Mouse (Mus musculus): ENCODE measurements around the gene Atf6b.

The Atf6b gene

DNA sequence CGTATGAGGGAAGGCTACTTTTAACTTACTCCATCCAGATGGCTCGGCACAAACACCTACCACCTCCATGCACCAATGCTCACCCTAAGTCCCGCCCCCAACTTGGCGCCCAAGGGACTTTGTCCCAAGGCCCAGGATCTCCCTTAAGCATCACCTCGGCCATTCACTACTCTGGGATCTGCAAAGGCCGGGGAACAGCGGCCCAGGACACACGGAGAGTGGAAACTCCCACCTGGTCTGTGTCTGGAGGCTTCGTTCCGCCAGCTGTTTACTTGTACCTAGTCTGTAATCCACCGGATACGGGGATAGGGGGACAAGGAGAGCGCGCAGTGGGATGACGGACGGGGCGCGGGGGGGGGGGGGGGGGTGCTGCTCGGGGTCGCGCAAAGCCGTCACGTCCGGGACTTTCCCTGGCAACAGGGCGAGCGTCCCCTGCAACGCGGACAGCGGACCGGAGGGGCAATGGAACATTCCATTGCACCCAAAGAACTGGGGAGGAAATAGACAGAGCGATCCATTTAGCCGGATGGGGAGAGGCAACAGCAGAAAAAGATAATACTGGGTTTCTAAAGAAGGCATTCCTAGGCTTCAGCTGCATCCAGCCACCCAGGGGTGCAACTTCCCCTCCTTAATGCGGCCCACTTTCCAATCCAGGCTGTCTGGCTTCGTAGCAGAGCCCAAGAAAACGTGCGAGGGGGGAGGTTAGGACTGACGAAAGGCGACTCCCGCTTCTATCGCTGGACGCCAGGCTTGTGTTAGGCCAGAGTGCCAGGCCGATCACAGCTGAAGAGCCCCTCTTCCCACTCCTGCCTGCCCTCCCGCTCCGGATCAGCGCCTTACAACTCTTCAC is 19.6 kb upstream of the Atf6b start:
- peak; percentile 87 for DNase-seq (ENCODE audit: low spot score)

DNA sequence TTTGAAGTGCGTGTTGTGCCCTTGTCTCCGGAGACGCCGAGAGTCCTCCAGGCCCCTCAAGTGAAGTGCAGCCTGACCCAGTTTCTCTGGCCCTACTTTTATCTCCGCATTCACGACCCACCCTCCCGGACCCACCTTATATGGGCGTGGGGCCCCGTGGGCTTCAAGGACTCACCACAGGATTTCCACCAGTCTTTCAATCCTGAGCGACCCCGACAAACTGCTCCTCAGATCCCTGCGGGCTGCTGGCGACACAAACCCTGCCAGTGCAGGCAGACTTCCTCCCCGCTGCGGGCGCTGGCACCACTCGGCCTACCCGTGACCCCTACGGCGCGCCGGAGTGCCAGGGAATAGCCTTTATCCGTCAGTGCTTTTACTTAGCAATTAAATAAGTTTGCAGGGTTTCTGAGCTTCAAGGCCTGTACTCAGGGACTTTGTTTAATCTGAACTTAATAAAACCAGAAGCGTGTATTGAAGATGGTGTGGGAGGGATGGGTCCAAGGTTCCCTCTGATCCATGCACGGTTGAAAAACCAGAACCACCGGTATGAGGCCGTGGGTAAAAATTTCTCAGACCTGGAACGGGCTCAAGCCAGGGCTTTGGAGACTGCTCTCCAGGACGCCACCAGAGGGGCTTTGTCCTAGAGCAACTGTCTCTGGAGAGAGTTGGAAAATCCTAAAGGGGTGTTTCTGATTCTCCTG is 18.9 kb upstream of the Atf6b start, which contains the start of gene Ppt2:
TSS of gene Ppt2 (minus strand) at position 568 of the 701 bp plus-strand sequence.
- peak; percentile 64 for DNase-seq (ENCODE audit: low spot score)

DNA sequence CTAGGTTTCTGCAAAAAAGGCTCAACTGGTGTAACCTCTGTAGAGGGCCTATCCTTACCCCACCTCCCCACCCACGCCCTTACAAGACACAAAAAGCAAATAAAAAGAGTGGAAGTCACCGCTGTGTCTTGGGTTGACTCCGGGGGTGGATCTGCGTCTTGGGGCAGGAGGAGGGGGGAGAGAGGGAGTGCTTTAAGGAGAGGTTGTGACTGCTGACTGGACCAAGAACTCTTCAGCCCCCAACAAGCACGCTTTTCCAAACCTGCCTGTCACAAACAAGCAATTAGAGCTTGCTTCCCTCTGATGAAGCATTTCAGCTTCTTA is 18.3 kb upstream of the Atf6b start:
- DNase-seq (ENCODE audit: low spot score): no peak

DNA sequence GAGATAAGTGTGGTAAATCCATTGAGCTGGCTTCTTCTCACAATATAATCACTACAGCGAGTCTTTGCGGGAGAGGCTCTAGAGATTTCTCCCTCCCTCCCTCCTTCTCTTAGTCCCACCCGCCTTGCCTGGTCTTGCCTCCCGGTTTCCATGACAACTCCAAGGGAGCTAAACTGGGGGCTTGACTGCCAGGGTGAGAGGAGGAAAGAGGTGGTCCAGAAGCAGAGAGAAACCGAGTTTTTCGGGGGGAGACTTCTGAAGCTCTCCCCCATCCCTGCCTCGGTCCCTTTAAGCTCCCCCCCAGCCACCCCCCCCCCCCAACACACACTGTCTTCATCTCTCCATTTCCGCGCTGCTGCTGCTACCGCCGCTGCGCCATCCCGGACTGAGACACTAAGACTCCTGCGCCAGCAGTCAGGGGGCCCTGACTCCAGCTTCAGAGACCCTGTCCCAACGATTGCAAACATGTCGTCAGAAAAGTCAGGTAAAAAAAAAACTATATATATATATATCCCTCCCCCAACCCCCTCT is 17.7 kb upstream of the Atf6b start, which contains the start of gene Prrt1:
TSS of gene Prrt1 (plus strand) at position 313 of the 531 bp plus-strand sequence.
- DNase-seq (ENCODE audit: low spot score): peak; percentile 35

DNA sequence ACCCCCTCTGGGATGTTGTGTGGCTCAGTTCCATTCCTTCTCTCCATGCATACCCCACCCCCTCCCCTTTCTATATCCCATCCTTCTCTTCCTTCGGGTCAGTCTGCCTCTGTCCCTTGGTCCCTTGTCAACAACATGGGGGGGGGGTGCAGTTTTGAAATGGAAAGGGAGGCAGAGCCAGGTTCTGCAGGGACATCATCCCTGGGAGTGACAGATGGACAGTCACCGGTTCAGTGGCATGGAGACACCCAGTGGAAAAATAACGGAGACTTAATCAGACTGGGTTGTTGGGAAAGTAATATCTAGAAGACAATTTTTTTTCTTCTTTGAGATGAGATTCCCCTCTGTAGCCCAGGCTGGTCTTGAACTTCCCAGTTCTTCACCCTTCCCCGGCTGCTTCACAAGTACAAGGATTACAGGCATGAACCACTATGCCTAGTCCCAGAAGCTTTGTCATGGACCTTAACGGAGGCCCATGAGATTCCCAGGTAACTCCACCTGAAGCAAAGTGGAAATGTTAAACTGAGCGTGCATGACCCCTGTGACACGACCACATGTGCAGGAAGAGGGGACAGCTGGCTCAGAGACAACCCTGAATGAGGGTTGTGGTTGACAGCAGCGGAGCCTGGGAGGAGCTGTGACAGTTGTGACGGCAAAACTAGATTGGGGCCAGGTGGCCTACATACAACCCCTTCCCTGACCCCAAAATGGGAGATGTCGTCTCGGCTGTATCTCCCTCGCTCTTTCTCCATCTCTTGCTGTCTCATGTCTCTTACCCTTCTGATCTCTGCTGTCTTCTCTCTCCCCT is 16.9 kb upstream of the Atf6b start:
- no peak for DNase-seq (ENCODE audit: low spot score)

DNA sequence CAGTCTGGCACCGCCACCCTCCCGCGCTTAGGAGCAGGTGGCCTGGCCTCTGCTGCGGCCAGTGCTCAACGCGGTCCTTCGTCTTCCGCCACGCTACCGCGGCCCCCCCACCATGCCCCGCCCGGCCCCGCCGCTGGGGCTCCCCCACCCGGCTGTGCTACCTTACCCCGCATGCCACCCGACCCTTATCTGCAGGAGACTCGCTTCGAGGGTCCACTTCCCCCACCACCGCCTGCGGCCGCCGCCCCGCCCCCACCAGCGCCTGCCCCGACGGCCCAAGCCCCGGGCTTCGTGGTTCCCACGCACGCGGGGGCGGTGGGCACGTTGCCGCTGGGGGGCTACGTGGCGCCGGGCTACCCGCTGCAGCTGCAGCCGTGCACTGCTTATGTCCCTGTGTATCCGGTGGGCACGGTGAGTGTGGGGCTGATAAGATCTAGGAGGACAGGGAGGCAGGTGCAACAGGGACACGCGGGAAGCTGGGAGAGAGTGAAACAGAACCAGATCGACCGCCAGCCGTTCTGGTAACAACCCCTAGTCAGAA is 16.1 kb upstream of the Atf6b start:
- no peak for DNase-seq (ENCODE audit: low spot score)

DNA sequence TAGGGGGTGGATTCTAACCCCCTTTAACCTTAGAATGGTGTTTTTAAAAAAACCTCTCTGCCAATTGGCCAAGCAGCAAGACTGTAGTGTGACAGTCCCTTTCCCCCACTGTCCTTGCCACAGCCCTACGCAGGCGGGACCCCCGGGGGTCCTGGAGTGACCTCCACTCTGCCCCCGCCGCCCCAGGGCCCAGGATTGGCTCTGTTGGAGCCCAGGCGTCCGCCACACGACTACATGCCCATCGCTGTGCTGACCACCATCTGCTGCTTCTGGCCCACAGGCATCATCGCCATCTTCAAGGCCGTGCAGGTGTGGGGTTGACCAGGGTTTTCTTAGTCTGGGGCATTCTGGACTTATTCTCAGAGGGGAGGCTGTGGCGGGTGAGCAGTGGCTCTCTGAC is 15.3 kb upstream of the Atf6b start:
- no peak for DNase-seq (ENCODE audit: low spot score)

DNA sequence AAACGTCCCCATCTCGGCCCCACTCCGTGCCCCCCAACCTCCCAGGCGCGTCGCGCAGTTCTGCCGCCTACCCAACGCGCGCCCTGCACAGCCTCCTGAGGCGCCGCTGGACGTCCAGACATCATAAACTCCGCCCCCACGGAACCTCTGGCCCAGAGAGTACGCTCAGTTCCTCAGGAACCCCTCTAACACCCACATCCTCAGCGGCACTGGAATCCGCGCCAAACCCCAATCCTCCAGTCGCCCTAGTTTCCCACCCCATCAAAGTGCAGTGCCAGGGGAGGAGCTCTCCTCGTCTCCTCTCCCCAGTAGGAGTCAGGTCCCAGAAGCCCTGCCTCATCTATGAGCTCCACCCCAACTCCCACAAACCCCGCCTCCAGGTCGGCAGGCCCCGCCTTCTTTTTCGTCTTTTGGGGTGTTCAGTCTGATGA is 14.7 kb upstream of the Atf6b start:
- no peak for DNase-seq (ENCODE audit: low spot score)

DNA sequence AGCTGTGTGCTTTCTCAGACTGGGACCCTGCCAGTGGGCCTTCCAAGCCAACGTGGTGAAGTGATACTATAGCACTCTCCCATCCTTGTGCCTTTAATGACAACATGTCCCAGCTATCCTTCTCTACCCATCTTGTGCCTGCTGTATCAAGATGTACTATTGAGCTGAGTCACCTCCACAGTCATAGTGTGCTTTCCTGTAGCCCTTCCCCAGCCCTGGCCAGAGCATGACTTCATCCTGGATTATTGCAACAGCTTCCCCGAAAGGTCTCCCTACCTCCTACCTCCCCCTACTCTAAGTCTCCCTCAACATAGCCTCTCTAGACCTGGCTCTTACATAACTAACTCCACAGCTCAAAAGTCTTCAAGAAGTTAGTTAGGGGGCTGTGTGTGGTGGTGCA is 11.3 kb upstream of the Atf6b start:
- DNase-seq (ENCODE audit: low spot score): no peak

DNA sequence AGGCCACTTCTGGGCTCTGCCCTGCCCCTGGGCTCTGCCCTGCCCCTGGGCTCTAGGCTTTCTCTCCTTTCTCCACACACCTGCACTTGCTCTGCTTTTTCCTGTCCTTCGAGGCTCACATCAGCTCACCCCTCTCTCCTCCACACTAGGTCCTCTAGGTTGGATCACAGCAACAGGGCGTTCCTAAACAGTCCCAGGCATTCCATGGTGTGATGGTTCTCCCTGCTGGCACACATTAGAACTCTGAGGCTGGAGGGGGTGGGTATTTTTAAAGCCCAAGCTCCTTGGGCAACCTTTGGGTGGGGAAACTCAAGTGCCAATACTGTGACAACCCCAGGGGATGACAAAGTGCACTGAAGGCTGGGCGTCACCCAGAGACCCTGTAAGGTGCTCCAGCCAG is 9.5 kb upstream of the Atf6b start:
- no peak for DNase-seq (ENCODE audit: low spot score)

DNA sequence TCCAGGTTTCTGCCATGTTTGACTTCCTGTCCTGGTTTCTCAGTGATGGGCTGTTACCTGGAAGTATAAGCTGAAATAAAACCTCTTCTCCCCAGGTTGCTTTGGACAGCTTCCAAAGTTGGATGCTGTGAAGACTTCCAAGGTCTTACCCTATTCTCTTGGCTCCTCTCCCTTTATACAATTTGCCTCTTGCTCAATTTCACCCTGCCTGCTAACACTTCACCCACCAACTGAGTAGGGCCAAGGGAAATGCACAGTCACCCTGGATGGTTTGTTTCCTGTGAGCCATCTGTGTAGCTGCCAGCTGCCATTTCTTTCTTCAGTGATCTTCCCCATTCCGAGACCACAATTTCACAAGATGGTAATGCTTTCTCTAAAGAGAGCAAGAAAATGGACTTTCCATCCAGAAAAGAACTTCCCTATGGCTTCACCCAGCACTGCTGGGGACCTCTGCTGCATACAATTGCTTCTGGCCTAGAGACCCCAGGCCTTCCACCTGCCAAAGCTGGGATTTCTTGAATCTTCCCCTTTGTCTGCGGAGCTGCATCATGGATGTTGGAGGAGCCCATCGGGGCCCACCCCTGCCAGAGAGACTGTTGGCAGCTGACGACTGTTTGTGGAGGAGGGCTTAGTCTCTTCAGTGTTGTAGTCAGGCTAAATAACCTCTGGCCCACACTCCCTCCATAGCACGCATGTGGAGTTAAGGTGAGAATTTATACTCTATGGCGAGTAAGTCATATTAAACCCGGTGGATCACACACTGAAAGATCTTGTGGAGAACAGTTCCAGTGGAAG is 7.3 kb upstream of the Atf6b start:
- no peak for DNase-seq (ENCODE audit: low spot score)

DNA sequence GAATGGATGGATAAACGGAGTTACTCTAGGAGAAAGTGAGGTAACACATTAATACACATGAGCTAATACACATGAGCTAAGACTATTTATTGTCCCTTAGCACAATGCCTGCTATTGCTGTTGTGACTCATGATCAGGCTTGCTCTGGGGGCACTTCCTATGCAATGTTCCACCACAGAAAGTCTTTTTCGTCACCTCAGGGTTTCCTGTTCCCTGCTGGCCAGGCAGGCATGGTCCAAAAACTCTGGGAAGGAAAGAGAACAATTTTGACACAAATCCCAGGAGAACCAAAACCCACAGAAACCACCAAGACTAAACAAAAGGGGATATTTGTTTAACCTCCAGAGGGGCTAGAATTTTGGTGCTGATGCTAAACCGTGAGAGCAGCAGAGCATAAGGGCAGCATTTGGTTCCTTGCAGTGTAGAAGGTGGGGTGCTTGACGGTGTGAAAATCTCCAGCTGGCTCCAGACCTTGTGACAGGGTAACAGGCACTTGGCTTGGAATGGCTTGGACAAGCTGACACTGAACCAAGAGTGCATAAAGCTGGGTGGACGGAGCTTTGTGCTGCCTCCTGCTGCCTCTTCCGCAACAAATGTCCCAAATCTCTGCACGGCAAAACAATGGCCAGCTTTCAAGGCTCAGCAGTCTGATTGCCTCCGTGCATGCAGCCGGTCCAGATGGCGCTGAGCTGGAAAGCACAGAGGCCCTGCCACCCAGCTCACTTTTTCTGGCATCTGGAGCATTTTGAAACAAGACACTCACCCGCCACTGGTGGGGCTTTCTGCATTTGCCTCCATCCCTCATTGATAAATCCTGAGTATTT is 6.0 kb upstream of the Atf6b start:
- DNase-seq (ENCODE audit: low spot score): no peak

DNA sequence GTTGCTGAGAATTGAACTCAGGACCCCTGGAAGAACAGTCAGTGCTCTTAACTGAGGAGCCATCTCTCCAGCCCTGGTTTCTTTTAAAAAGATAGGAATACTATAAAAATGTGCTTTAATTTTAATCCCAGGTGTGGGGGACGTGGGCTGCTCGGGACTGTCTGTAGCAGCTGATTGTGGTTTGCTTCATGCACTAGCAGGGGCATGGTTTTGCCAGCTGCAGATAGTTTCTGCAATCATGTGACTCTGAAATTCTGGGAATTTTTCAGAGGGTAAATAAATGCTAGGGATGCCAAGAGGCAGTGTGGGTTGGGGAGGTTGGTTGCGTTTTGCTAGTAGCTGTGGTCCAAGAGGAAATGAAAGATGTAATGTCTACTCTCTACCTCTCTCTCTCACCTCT is 5.0 kb upstream of the Atf6b start:
- DNase-seq (ENCODE audit: low spot score): no peak

DNA sequence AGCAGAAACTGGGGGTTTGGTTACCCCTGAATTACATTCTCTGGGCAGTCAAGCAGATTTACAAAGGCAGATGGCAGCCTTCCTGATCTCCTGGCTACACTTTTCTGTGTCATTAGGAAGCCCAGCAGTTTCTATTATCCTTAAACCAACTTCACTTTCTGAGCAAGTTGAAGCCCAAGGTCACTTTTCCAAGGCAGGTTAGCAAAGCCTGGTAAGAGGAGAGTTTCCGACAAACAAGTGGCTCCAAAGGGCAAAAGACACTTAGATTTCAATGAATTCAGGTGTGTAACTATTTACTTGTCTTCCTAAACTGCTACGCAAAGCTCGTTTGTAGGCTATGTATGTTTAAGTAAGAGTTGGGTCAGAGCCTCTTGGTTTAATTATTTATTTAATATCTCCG is 3.6 kb upstream of the Atf6b start:
- DNase-seq (ENCODE audit: low spot score): no peak

DNA sequence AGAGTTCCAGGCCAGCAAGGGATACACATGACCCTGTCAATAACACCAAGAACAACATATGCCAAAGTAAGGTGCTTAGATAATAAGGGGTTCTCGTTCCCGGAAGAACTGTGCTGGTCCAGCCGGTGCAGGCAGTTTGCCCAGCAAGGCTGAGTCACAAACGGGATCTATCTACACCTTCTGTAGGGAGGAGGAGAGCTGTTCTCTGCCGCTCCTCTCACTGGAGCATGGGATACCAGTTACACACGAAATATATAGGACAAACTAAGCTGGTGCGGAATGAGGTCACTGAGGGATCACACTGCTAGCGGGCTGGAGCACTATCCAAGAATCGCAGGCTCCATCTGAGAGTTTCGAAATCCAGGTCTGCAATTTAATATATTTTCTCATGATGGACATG is 3.0 kb upstream of the Atf6b start:
- DNase-seq (ENCODE audit: low spot score): peak; percentile 67

DNA sequence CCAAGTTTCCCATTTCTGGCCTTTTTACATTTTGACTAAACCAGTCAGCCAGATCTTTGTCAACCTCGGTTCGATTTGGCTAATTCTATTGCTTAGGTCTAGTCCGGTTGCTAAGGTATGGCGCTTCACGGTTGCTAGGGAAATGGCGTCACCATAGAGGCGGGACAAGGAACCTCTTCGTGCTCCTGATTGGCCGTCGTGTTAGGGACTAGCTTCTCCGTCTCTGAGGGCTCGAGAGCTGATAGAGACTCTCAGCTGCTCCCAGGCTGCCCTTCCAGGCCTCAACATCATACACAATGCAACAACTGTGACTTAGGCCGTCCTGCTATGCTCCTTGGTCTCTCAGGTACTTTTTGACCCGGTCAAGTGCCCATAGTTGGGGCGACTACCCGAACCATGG is 2.3 kb upstream of the Atf6b start, which contains the start of gene Fkbpl:
TSS of gene Fkbpl (plus strand) at position 157 of the 400 bp plus-strand sequence.
- peak; percentile 99 for DNase-seq (ENCODE audit: low spot score)

DNA sequence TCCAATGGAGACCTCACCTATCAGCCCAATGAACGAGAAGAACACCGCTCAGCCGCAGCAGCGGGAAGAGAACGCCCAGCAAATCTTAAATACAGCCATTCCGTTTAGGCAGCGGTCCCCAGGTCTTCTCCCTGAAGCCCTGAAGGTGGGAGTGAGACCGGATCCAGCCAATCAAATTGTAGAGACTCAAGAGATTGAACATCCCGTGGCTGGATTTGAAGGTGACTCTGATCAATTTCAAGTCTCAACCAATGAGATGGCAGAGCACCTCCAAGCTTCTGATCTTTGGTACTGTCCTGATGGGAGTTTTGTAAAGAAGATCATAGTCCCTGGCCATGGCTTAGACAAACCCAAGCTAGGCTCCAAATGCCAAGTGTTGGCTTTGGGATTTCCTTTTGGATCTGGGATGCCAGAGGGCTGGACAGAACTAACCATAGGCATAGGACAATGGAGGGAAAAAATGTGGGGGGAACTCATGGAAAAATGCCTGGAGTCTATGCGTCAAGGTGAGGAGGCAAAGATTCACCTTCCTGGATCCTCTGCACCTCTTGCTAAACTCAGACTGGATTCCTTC is 1.6 kb upstream of the Atf6b start:
- DNase-seq (ENCODE audit: low spot score): peak; percentile 42

DNA sequence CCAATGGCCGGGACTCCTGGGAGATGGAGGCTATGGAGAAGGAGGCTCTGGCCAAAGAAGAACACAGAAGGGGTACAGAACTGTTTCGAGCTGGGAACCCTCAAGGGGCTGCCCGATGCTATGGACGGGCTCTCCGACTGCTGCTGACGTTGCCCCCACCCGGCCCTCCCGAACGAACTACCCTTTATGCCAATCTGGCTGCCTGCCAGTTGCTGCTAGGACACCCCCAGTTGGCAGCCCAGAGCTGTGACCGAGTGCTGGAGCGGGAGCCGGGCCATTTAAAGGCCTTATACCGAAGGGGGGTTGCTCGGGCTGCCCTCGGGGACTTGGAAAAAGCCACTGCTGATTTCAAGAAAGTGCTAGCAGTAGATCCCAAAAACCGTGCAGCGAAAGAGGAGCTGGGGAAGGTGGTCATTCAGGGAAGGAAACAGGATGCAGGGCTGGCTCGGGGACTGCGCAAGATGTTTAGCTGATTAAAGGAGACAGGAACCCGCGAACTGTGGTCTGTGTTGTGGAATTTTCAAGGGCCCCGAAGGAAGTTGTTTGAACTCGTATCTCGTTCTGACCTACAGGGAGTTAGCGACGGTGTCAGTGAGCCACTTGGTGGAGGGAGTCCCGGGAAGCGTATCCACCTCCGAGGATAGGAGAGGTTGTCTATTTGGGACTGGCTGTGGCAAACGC is 975 bp upstream of the Atf6b start:
- DNase-seq (ENCODE audit: low spot score): no peak

DNA sequence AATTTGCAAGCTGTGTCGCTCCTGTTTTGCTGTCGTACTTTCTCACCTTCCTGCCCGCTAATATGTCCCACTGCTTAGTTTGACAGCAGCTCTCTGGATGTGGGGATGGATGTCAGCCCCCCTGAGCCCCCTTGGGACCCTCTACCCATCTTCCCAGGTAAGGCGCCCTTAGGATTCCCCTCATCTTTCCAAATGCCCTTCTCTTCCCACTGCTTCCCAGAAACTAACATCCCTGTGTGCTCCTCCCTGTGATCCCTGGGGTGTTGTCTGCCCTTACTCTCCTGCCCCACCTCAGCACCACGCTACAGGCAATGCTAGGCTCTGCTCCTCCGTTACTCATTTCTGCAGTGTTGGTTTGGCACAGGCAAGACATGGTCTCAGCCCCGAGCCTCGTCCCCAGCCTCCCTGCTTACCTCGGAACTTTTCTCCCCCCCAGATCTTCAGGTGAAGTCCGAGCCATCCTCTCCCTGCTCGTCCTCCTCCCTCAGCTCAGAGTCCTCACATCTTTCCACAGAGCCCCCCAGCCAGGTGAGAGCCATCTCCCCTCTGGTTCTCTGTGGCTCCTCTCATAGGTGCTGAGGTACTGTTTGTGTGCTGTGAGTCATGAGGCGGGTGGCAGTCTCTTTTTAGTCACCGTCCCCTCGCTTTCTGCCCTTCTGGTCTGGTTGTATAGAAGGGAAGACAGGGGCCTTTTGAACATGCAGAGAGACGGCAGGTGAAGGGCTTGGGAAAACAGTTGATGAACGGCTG is 1.4 kb downstream of the Atf6b start:
- no peak for DNase-seq (ENCODE audit: low spot score)

Measured in MN1 (cell line).